Mouse (Mus musculus) heart, embryonic 12.5 days (tissue): ENCODE measurements around the gene Tmem150c. TPM values are rescaled to one million over a fixed set of nuclear protein-coding genes. Genes with fewer than 3 reads are reported as not detected.

Experiments used
- ATAC-seq: fragments of 200-750 bp; cut with Nextera tagmentation; 2 replicates; pipeline ENCODE4 v1.8.0; 2017; ENCODE audit warnings: moderate TSS enrichment, moderate library complexity; ENCODE audit not compliant: insufficient number of reproducible peaks, low FRiP score
- H3K27ac ChIP-seq: fragments of 300-500 bp; sonication (generic); 2 replicates; pipeline ENCODE4 v1.5.1; 2016; ENCODE audit warnings: mild to moderate bottlenecking, moderate library complexity; ENCODE audit not compliant: poor library complexity, severe bottlenecking
- H3K27me3 ChIP-seq: fragments of 300-500 bp; sonication (generic); replicated peaks from 2 replicates; pipeline ENCODE4 v1.6.1; 2016; ENCODE audit warnings: mild to moderate bottlenecking, moderate library complexity
- H3K36me3 ChIP-seq: fragments of 300-500 bp; sonication (generic); 2 replicates; pipeline ENCODE4 v1.6.1; 2016; ENCODE audit warnings: mild to moderate bottlenecking, moderate library complexity
- H3K4me1 ChIP-seq: fragments of 300-500 bp; sonication (generic); replicated peaks from 2 replicates; pipeline ENCODE4 v1.6.1; 2016; ENCODE audit warnings: mild to moderate bottlenecking
- H3K4me2 ChIP-seq: fragments of 300-500 bp; sonication (generic); 2 replicates; pipeline ENCODE4 v1.6.1; 2016; ENCODE audit warnings: mild to moderate bottlenecking, moderate library complexity
- H3K4me3 ChIP-seq: fragments of 300-500 bp; sonication (generic); 2 replicates; pipeline ENCODE4 v1.5.1; 2016; ENCODE audit warnings: mild to moderate bottlenecking
- H3K9ac ChIP-seq: fragments of 300-500 bp; sonication (generic); 2 replicates; pipeline ENCODE4 v1.6.1; 2016; ENCODE audit warnings: mild to moderate bottlenecking, moderate library complexity
- H3K9me3 ChIP-seq: fragments of 300-500 bp; sonication (generic); replicated peaks from 2 replicates; pipeline ENCODE4 v1.6.1; 2016; ENCODE audit warnings: mild to moderate bottlenecking, moderate library complexity
- WGBS: fragments of 180-500 bp; shearing (Covaris S2); methylation state at CpG from one replicate; pipeline ENCODE4 v1.1.7; 2016; 5-methylcytosine and 5-hydroxymethylcytosine counted together
- polyA plus RNA-seq: library from polyadenylated mRNA; unstranded; fragments of >200 nt; fragmentation: Nextera tagmentation; extraction: Ambion mirVana; gene quantifications from 2 replicates; pipeline ENCODE4 v1.2.1, GENCODE M21; 2016

Gene Tmem150c
- polyA plus RNA-seq, 1 experiment from 2014 or later = 1.1 TPM

DNA sequence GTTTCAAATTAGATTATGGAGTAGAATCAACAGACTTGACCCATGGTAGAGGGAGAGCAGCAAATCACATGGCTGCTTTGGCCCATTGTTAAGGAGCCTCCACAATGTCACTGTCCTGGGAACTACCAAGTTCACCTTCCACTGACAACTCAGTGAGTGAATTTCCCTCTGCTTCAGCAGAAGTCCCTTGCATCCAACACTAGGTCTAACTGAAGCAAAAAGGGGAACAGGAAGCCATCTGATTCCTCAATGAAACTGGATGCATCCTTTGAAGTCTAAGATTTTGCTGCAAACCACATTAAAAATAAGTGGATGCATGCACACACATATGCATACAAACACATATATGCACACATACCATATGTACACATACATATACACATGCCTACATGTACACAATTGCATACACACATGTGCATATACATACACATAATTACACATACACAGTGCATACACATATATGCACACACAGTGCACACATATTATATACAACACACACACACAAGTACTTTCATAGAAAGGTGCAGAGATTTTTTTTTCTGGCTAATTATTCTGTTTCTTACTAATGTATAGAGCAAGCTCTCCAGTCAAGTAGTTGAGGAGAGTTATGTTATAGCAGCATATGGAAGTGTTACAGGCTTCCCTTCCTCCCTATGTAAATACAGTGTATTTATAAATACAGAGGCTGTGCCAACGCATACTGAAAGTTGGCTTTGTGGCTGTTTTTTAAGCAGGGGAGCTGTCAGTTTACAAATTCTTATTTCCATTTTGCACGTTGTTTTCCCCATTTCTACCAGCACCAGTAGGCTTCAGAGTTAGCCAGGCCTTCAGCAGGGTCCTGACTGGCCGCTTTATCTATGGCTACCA is 27.7 kb upstream of the Tmem150c start:
- H3K36me3 ChIP-seq = no peaks in the 10 kb centered on the region
- no peak overlapping the region for H3K4me3 ChIP-seq
- WGBS = 76% methylated on average over 3 of the region's 3 CpGs
- H3K9ac ChIP-seq = no peak overlapping the region
- H3K27me3 ChIP-seq = no peaks in the 10 kb centered on the region; the same call in 1 of the 2 replicates
- peaks cover 11% of the 10 kb centered on the region for H3K4me1 ChIP-seq
- H3K27ac ChIP-seq = no peak overlapping the region
- H3K9me3 ChIP-seq = no peaks in the 10 kb centered on the region
- ATAC-seq = no peak
- no peak overlapping the region for H3K4me2 ChIP-seq

- Histone ChIP-seq H3K27ac (no peak overlapping the region), H3K4me1 (peaks cover 11% of the 10 kb centered on the region), H3K36me3 (no peaks in the 10 kb centered on the region), H3K4me3 (no peak overlapping the region), H3K9ac (no peak overlapping the region), H3K4me2 (no peak overlapping the region), H3K9me3 (no peaks in the 10 kb centered on the region), H3K27me3 (no peaks in the 10 kb centered on the region; the same call in 1 of the 2 replicates)
- 45% methylated on average over 7 of the region's 7 CpGs for WGBS
- ATAC-seq = no peak
These were observed 27.0 kb upstream of the Tmem150c start for GRCm38 (mm10) chr5:100186618-100187017.

- Histone ChIP-seq H3K36me3 (no peaks in the 10 kb centered on the region), H3K4me1 (peaks cover 11% of the 10 kb centered on the region), H3K4me3 (no peak overlapping the region), H3K9me3 (no peaks in the 10 kb centered on the region), H3K27ac (no peak overlapping the region), H3K27me3 (peaks cover 3% of the 10 kb centered on the region; the same call in 1 of the 2 replicates), H3K9ac (no peak overlapping the region), H3K4me2 (no peak overlapping the region)
- ATAC-seq = no peak
- 12% methylated on average over 7 of the region's 7 CpGs for WGBS
These were observed 26.3 kb upstream of the Tmem150c start for GRCm38 (mm10) chr5:100185895-100186294.

- no peak overlapping the region for H3K4me3 ChIP-seq
- no peak overlapping the region for H3K4me2 ChIP-seq
- no peaks in the 10 kb centered on the region for H3K36me3 ChIP-seq
- 50% methylated on average over 1 of the region's 1 CpGs for WGBS
- H3K9ac ChIP-seq = no peak overlapping the region
- no peak overlapping the region for H3K27ac ChIP-seq
- no peaks in the 10 kb centered on the region for H3K9me3 ChIP-seq
- H3K4me1 ChIP-seq = peaks cover 7% of the 10 kb centered on the region
- no peak for ATAC-seq
- H3K27me3 ChIP-seq = peaks cover 3% of the 10 kb centered on the region; the same call in 1 of the 2 replicates
These were observed 21.4 kb upstream of the Tmem150c start for GRCm38 (mm10) chr5:100181011-100181410.

GRCm38 (mm10) chr5:100178781-100179165 is 19.2 kb upstream of the Tmem150c start:
- H3K27me3 ChIP-seq = peaks cover 3% of the 10 kb centered on the region; the same call in 1 of the 2 replicates
- no peak overlapping the region for H3K4me2 ChIP-seq
- no peak overlapping the region for H3K27ac ChIP-seq
- no peak overlapping the region for H3K9ac ChIP-seq
- 42% methylated on average over 2 of the region's 2 CpGs for WGBS
- H3K4me1 ChIP-seq = 0 out of 2 replicates have a peak, but pooled peaks cover 5% of the 10 kb centered on the region
- H3K9me3 ChIP-seq = no peaks in the 10 kb centered on the region
- no peaks in the 10 kb centered on the region for H3K36me3 ChIP-seq
- no peak overlapping the region for H3K4me3 ChIP-seq
- no peak for ATAC-seq

DNA sequence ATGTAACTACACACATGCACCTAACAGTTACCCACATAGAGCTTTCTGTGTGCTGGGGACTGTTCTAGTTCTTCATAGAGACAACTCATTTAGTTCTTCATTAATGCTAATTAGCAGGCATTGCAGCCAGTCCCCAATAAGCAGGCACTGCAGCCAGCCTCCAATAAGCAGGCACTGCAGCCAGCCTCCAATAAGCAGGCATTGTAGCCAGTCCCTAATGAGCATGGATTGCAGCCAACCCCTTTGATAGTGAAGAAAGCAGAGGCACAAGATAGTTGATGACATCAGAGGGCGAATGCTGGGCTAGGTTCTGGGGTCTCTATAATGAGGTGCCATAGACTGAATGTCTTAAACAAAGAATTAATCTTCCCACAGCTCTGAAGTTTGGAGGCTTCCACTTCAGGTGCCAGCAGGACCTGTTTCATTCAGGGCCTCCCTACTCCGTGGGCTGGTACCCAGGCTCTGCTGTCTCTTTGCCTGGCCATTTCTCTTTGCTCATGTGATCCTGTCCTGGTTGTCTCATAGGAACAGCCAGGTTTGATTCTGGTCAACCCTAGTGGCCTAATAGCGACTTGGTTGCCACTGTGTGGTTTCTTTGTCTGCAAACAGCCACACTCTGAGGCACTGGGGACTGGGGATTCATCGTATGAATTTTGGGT is 18.6 kb upstream of the Tmem150c start:
- no peaks in the 10 kb centered on the region for H3K9me3 ChIP-seq
- no peak overlapping the region for H3K4me2 ChIP-seq
- no peak overlapping the region for H3K4me3 ChIP-seq
- ATAC-seq = no peak
- peaks cover 3% of the 10 kb centered on the region; the same call in 1 of the 2 replicates for H3K27me3 ChIP-seq
- 0 out of 2 replicates have a peak, but pooled peaks cover 5% of the 10 kb centered on the region for H3K4me1 ChIP-seq
- H3K36me3 ChIP-seq = no peaks in the 10 kb centered on the region
- H3K9ac ChIP-seq = no peak overlapping the region
- WGBS = 65% methylated on average over 4 of the region's 4 CpGs
- no peak overlapping the region for H3K27ac ChIP-seq

DNA sequence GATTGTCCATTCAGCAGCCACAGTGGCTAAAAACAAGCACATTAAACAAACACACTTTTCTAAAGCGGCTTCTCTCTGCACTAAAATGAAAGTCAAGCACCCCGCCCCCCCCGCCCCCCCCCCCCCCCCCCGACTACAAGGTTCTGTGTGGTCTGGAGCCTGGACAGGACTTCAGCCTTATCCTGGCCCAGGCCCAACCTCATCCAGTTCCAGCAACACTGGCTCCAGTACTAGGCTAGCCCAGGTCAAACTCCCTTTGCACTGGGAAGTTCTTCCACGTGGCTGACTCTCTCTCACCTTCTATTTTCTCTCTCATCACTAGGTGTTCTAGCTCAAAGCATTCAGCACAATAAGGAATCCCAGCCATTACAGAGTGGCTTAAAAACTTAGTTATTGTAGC is 17.9 kb upstream of the Tmem150c start:
- Histone ChIP-seq H3K27me3 (peaks cover 3% of the 10 kb centered on the region; the same call in 1 of the 2 replicates), H3K9me3 (no peaks in the 10 kb centered on the region), H3K4me1 (0 out of 2 replicates have a peak, but pooled peaks cover 5% of the 10 kb centered on the region), H3K9ac (no peak overlapping the region), H3K4me3 (no peak overlapping the region), H3K4me2 (no peak overlapping the region), H3K27ac (no peak overlapping the region), H3K36me3 (no peaks in the 10 kb centered on the region)
- ATAC-seq = no peak
- WGBS = 56% methylated on average over 5 of the region's 5 CpGs

GRCm38 (mm10) chr5:100176096-100176495 is 16.5 kb upstream of the Tmem150c start:
- H3K4me1 ChIP-seq = 0 out of 2 replicates have a peak, but pooled peaks cover 5% of the 10 kb centered on the region
- no peak overlapping the region for H3K27ac ChIP-seq
- H3K9ac ChIP-seq = no peak overlapping the region
- H3K4me3 ChIP-seq = no peak overlapping the region
- no peaks in the 10 kb centered on the region for H3K9me3 ChIP-seq
- no peaks in the 10 kb centered on the region for H3K27me3 ChIP-seq
- ATAC-seq = no peak
- 71% methylated on average over 5 of the region's 5 CpGs for WGBS
- no peak overlapping the region for H3K4me2 ChIP-seq
- H3K36me3 ChIP-seq = no peaks in the 10 kb centered on the region

DNA sequence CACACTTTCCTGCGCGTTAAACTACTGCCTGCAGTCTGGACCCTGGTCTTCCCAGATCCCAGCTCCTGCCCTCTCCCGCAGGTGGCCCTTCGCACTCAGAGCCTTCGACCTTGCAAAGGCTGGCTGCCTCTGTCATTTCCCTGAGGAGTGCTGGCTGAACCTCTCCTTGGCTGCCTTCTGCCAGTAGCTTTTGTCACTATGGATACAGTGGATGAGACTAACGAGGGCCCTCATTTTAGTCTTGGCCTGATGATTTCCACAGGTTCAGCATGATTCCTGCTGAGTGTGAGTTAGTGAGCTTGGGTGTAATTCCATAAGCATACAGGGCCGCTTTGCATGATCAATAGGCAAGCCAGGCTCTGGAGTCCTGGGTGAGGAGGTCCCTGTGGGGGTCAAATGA is 16.0 kb upstream of the Tmem150c start:
- H3K4me3 ChIP-seq = no peak overlapping the region
- 0 out of 2 replicates have a peak, but pooled peaks cover 5% of the 10 kb centered on the region for H3K4me1 ChIP-seq
- no peaks in the 10 kb centered on the region for H3K27me3 ChIP-seq
- no peak overlapping the region for H3K4me2 ChIP-seq
- no peaks in the 10 kb centered on the region for H3K36me3 ChIP-seq
- WGBS = 73% methylated on average over 7 of the region's 7 CpGs
- ATAC-seq = no peak
- no peaks in the 10 kb centered on the region for H3K9me3 ChIP-seq
- H3K9ac ChIP-seq = no peak overlapping the region
- H3K27ac ChIP-seq = no peak overlapping the region

GRCm38 (mm10) chr5:100172104-100172503 is 12.5 kb upstream of the Tmem150c start:
- Histone ChIP-seq H3K36me3 (no peaks in the 10 kb centered on the region), H3K4me2 (no peak overlapping the region), H3K27me3 (no peaks in the 10 kb centered on the region; the same call in 1 of the 2 replicates), H3K4me3 (no peak overlapping the region), H3K9ac (no peak overlapping the region), H3K27ac (no peak overlapping the region), H3K4me1 (0 out of 2 replicates have a peak, but pooled peaks cover under 1% of the 10 kb centered on the region), H3K9me3 (no peaks in the 10 kb centered on the region)
- no peak for ATAC-seq
- WGBS = 72% methylated on average over 4 of the region's 4 CpGs
